Mouse (Mus musculus) lung, postnatal 4 days (tissue): ENCODE measurements around the gene Pex14.
"Not testable (repeated sequence)": the region's sequence is repeated elsewhere in the genome, so short reads cannot be mapped to it uniquely, and the experiment has no call there.

Experiments used
- DNase-seq, 2 experiments: peaks; one replicate each; pipeline ENCODE4 v3.0.0; 2021

The Pex14 gene

GRCm38 (mm10) chr4:149099369-149100017, at the start of gene Pex14:
Gene Pex14 (minus strand): TSS chr4:149099876.
- DNase-seq = peak; percentile 92 to 94

- no peak for DNase-seq
These were observed 49.5 kb upstream of the Pex14 start for GRCm38 (mm10) chr4:149149196-149149595.

- DNase-seq = no peak
These were observed 48.4 kb upstream of the Pex14 start for GRCm38 (mm10) chr4:149148084-149148483.

- DNase-seq = no peak
These were observed 47.9 kb upstream of the Pex14 start for GRCm38 (mm10) chr4:149147528-149147927.

GRCm38 (mm10) chr4:149145151-149145550, 45.5 kb upstream of the Pex14 start:
- DNase-seq = no peak

GRCm38 (mm10) chr4:149144459-149144858, 44.8 kb upstream of the Pex14 start:
- DNase-seq = peak; percentile 76 to 87

GRCm38 (mm10) chr4:149143594-149143993, 43.9 kb upstream of the Pex14 start:
- DNase-seq = no peak

- DNase-seq = no peak
These were observed 38.8 kb upstream of the Pex14 start for GRCm38 (mm10) chr4:149138515-149138914.

- DNase-seq = peak; percentile 93
These were observed 37.5 kb upstream of the Pex14 start, which contains the start of gene Cenps for GRCm38 (mm10) chr4:149136982-149137770. Gene Cenps (minus strand): TSS chr4:149137629.

- DNase-seq = no peak
These were observed 36.6 kb upstream of the Pex14 start for GRCm38 (mm10) chr4:149136116-149136850.

GRCm38 (mm10) chr4:149133395-149133794, 33.7 kb upstream of the Pex14 start:
- no peak for DNase-seq

GRCm38 (mm10) chr4:149131789-149132565, 32.3 kb upstream of the Pex14 start:
- DNase-seq = peak in 1 of 2 experiments; percentile 43

GRCm38 (mm10) chr4:149131021-149131752, 31.5 kb upstream of the Pex14 start:
- no peak for DNase-seq

GRCm38 (mm10) chr4:149128467-149128866, 28.8 kb upstream of the Pex14 start:
- no peak for DNase-seq

- DNase-seq = no peak
These were observed 27.0 kb upstream of the Pex14 start, which contains the start of gene Cort for GRCm38 (mm10) chr4:149126663-149127062. Gene Cort (minus strand): TSS chr4:149126763.

- no peak for DNase-seq
These were observed 26.4 kb upstream of the Pex14 start for GRCm38 (mm10) chr4:149126115-149126509.

- no peak for DNase-seq
These were observed 25.9 kb upstream of the Pex14 start for GRCm38 (mm10) chr4:149125341-149126114.

- DNase-seq = no peak
These were observed 23.8 kb upstream of the Pex14 start for GRCm38 (mm10) chr4:149123432-149123831.

- not testable (repeated sequence) for DNase-seq
These were observed 20.4 kb upstream of the Pex14 start for GRCm38 (mm10) chr4:149119978-149120562.

- peak; percentile 89 to 94 for DNase-seq
These were observed 4.3 kb upstream of the Pex14 start, which contains the start of gene Dffa for GRCm38 (mm10) chr4:149103875-149104561. Gene Dffa (plus strand): TSS chr4:149104146.
